Mouse (Mus musculus): ENCODE data around the gene Kcnq2. TPM values are rescaled to one million over a fixed set of nuclear protein-coding genes. Genes with fewer than 3 reads are reported as not detected.

Kcnq2 gene
- polyA plus RNA-seq, 1 experiment from 2014 or later: 1.8 TPM

DNA sequence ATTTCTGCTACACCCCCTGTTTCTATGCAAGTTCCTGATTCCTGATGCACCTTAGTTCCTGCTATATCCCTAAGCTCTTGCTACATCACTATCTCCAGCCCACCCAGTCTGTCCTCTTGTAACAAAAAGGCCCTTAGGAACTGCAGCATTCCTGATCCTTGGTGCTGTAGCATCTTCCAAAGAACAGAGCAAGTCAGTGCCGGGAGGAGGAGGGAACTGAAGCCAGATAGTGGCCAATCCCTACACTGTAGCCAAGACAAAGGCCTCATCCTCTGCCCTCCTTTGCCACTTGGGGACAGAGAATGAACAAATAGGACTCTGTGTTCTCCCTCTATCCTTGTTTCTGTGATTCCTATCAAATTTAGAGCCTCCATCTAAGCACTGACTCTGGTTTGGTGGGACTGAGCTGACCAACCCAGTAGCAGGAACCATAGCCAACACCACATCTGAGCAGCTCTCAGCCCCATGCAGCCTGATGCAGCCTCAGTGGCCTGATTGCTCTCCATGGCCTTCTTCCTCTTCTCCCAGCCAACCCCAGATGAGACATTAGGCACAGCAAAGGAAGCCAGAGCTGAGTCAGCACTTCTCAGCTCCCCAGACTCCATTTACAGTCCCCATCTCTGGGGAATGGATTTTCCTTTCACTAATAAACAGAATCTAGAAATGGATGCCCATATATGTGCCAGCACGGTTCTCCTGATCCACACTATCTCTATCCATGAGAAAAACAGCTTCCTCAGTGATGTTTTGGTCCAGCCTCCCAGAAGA, 8.6 kb upstream of the Kcnq2 start:
- no peaks in the 10 kb centered on the region for H3K9me3 ChIP-seq
- H3K4me3 ChIP-seq: no peak overlapping the region
- H3K27me3 ChIP-seq (replicated peaks; ENCODE audit: low read depth, poor library complexity, severe bottlenecking): peaks cover 59% of the 10 kb centered on the region
- H3K36me3 ChIP-seq (replicated peaks): no peaks in the 10 kb centered on the region
- no peak overlapping the region for H3K27ac ChIP-seq (replicated peaks)
- H3K4me1 ChIP-seq: peaks cover 14% of the 10 kb centered on the region
- 68% methylated on average over 2 of the region's 2 CpGs for WGBS
- DNase-seq (ENCODE audit: low spot score): no peak

DNA sequence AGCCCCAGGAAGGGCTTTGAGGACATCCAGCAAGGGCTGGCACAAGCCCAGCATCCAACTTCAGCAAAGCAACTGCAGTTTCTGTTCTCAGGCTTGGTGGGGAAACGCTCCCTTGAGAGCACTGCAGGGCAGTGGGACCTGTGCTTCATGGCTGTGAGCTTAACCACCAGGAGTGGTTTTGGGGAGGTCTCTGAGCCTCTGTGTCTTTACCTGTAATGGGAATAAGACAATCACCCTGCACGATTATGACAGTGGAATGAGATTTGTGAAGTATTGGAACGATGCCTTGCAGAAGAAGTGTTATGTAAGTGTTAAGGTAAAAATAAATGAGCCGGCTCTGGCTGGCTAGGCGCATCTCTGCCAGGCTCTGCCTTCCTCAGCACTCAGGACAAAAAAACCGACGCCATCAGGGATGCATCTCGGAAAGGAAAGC, 7.6 kb upstream of the Kcnq2 start:
- Histone ChIP-seq H3K27ac (replicated peaks) (no peak overlapping the region), H3K36me3 (replicated peaks) (no peaks in the 10 kb centered on the region), H3K4me3 (no peak overlapping the region), H3K4me1 (peaks cover 5% of the 10 kb centered on the region), H3K27me3 (replicated peaks; ENCODE audit: low read depth, poor library complexity, severe bottlenecking) (peaks cover 56% of the 10 kb centered on the region), H3K9me3 (no peaks in the 10 kb centered on the region)
- WGBS: 72% methylated on average over 8 of the region's 8 CpGs
- DNase-seq (ENCODE audit: low spot score): no peak

DNA sequence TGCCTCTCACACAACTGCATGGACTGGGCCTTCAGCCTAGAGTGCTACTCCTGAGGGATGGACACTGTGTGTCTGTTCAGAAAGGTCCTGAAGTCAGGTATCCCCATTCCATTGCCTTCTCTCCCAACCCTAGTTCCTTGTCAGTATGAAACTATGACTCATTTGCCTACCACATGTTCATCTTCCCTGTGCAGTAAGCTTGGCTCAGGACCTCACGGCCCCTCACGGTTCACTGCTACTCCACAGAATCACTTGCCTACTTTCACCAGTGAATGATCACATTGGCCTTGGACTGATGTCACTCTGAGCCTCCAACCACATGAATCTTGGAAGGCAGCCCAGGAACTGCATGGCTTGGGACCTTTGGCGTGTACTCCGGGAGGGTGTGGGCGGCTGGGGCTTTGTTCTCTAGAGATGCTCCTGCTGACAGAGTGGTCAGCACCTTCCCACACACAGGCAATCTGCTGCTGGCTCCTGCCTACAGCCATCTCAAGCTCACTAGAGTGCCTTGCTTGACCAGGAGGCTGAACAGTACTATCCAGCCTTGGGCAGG, 4.6 kb upstream of the Kcnq2 start:
- H3K27ac ChIP-seq (replicated peaks): no peak overlapping the region
- no peaks in the 10 kb centered on the region for H3K9me3 ChIP-seq
- H3K4me1 ChIP-seq: peaks cover 6% of the 10 kb centered on the region
- no peak overlapping the region for H3K4me3 ChIP-seq
- no peak for DNase-seq (ENCODE audit: low spot score)
- H3K27me3 ChIP-seq (replicated peaks; ENCODE audit: low read depth, poor library complexity, severe bottlenecking): peaks cover 55% of the 10 kb centered on the region
- no peaks in the 10 kb centered on the region for H3K36me3 ChIP-seq (replicated peaks)
- WGBS: 91% methylated on average over 5 of the region's 5 CpGs

DNA sequence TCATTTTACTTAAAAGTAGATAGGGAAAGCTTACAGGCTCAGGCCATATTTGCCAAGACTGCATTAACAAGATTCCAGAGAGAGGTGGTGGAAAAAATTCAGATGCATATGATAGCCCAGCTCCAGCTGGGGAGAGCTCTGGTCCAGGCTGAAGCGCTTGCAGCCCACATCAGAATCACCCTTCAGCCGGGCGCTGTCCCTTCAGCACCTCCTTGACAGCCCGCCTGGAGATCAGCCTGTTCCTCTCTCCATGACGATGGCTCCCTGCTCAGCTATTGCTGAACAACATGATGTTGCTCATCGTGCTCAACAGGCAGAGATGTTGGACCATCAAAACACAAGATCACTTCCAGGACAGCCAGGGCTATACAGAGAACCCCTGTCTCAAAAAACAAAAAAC, 1.8 kb upstream of the Kcnq2 start:
- Histone ChIP-seq H3K4me3 (no peak overlapping the region), H3K36me3 (replicated peaks) (no peaks in the 10 kb centered on the region), H3K4me1 (peaks cover 15% of the 10 kb centered on the region), H3K27me3 (replicated peaks; ENCODE audit: low read depth, poor library complexity, severe bottlenecking) (peaks cover 70% of the 10 kb centered on the region), H3K27ac (replicated peaks) (no peak overlapping the region), H3K9me3 (no peaks in the 10 kb centered on the region)
- 4% methylated on average over 6 of the region's 6 CpGs for WGBS
- DNase-seq (ENCODE audit: low spot score): peak; percentile 84

DNA sequence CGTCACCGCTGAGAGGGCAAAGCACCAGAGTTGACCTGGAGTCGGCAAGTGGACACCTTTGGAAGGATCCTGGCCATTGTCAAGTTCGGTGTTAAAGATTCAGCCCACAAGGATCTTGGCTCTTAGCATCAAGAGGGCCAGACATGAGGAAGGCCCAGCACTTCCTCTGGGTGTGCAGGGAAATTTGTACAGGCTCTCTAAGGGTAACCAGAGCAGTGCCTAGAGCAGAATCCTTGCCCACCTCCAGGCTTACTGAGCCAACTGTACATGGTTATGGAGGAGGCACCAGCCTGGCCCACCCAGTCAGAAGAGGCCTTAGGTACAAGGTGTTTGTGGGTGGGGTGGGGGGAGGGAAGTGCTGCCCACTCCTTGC, 332 bp upstream of the Kcnq2 start:
- Histone ChIP-seq H3K4me1 (peaks cover 15% of the 10 kb centered on the region), H3K9me3 (no peaks in the 10 kb centered on the region), H3K27me3 (replicated peaks; ENCODE audit: low read depth, poor library complexity, severe bottlenecking) (peaks cover 77% of the 10 kb centered on the region), H3K36me3 (replicated peaks) (no peaks in the 10 kb centered on the region), H3K27ac (replicated peaks) (no peak overlapping the region), H3K4me3 (peak overlapping the region; percentile 70)
- no peak for DNase-seq (ENCODE audit: low spot score)
- 13% methylated on average over 4 of the region's 4 CpGs for WGBS

DNA sequence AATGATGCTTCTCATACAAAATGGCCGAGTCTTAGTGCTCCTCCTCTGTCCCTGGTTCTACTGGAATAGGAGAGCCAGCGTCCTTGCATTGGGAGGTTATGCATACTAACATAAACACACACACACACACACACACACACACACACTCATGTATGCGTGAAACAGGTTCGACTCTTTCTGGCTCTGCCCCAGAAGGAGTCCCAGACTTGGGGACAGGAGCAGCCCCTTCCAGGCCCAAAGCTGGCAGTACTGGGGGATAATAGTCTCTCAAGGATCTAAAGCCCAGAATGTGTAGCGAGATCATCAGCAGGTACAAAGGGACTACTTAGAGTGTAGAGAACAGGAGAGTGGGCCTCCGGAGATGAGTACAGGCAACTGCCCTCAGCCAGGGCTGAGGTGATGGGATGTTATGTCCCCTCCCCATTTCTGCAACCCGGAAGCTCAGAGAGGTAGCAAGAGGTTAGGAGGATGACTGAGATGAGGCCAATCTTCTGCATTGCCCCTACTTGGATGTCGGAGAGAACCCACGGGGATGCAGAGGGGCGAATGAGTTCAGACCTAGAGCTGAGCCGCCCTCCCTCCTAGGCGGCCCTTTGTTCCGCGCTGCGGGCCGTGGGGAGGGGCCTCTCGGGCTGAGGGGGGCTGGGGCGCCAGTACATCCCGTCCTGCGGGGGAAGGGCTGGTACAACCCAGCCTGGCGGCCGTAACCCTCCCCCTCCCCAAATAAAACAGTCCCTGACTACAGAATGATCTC, 1.1 kb downstream of the Kcnq2 start:
- peaks cover 15% of the 10 kb centered on the region for H3K4me1 ChIP-seq
- DNase-seq (ENCODE audit: low spot score): peak; percentile 25
- H3K36me3 ChIP-seq (replicated peaks): no peaks in the 10 kb centered on the region
- WGBS: 8% methylated on average over 22 of the region's 22 CpGs
- peaks cover 71% of the 10 kb centered on the region for H3K27me3 ChIP-seq (replicated peaks; ENCODE audit: low read depth, poor library complexity, severe bottlenecking)
- peak overlapping the region; percentile 70 for H3K4me3 ChIP-seq
- peak overlapping the region; percentile 49; the same call in 1 of the 2 replicates for H3K27ac ChIP-seq (replicated peaks)
- no peaks in the 10 kb centered on the region for H3K9me3 ChIP-seq

DNA sequence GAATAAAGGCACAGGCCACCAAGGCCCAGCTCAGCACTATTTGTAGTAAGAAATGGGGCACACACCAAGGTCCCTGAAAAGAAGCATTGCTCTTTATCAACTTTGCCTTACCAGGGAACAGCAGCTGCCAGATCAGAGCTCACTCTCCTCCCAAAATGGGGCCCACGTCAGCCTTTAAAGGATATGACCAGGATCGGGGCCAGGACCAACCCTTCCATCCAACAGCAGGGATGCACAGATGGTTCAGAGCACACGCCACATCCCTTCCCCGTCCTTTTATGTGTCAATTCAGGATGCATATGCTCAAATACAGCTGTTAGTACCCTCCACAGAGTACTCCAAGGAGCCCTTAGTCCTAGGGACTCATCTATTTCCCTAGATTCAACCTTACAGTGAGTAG, 4.9 kb downstream of the Kcnq2 start:
- Histone ChIP-seq H3K27ac (replicated peaks) (no peak overlapping the region), H3K4me1 (peaks cover 14% of the 10 kb centered on the region), H3K27me3 (replicated peaks; ENCODE audit: low read depth, poor library complexity, severe bottlenecking) (peaks cover 41% of the 10 kb centered on the region), H3K36me3 (replicated peaks) (no peaks in the 10 kb centered on the region), H3K4me3 (no peak overlapping the region), H3K9me3 (no peaks in the 10 kb centered on the region)
- no peak for DNase-seq (ENCODE audit: low spot score)
- 84% methylated on average over 4 of the region's 4 CpGs for WGBS

DNA sequence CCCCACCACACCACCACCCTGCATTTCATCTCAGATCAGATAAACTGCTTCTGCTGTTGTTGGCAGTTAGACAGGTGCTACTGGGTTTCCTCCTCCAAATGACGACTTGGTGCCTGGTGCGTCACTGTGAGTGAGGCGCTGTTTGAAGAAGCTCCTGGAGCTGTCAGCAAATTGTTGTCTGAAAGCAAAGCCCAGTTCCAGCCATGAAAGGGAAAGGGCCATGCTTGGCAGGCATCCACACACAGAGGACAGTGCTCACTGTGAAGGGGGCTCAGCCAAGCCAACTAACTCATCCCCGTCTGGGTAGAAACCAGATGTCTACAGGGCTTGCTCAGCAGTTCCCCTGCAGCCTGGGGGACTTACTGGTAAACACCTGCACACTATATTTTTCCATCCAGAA, 6.1 kb downstream of the Kcnq2 start:
- no peak overlapping the region for H3K27ac ChIP-seq (replicated peaks)
- no peaks in the 10 kb centered on the region for H3K9me3 ChIP-seq
- no peak overlapping the region for H3K4me3 ChIP-seq
- peaks cover 2% of the 10 kb centered on the region for H3K4me1 ChIP-seq
- DNase-seq (ENCODE audit: low spot score): no peak
- no peaks in the 10 kb centered on the region for H3K36me3 ChIP-seq (replicated peaks)
- peaks cover 28% of the 10 kb centered on the region for H3K27me3 ChIP-seq (replicated peaks; ENCODE audit: low read depth, poor library complexity, severe bottlenecking)
- 83% methylated on average over 4 of the region's 4 CpGs for WGBS

DNA sequence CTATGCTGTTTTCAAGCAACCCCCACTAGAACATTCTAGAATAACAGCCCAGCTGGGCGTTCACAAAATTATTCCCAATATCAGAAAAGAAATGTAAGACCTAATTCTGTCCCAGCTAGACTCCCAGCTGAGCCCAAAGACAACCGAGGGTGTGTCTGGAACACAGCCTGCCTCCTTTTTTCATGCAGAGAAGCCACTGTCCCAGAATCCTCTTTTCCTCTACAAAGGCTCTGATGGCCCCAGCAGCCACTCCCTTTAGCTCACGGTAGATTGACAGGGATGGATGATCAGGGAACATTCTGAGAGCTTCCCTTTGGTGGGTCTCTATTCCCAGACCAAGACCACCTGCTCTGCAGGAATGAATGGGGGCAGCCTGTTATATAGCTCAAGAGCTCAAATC, 7.3 kb downstream of the Kcnq2 start:
- Histone ChIP-seq H3K27ac (replicated peaks) (no peak overlapping the region), H3K4me3 (no peak overlapping the region), H3K9me3 (no peaks in the 10 kb centered on the region), H3K36me3 (replicated peaks) (no peaks in the 10 kb centered on the region), H3K4me1 (no peaks in the 10 kb centered on the region), H3K27me3 (replicated peaks; ENCODE audit: low read depth, poor library complexity, severe bottlenecking) (peaks cover 16% of the 10 kb centered on the region)
- 51% methylated on average over 3 of the region's 3 CpGs for WGBS
- no peak for DNase-seq (ENCODE audit: low spot score)

DNA sequence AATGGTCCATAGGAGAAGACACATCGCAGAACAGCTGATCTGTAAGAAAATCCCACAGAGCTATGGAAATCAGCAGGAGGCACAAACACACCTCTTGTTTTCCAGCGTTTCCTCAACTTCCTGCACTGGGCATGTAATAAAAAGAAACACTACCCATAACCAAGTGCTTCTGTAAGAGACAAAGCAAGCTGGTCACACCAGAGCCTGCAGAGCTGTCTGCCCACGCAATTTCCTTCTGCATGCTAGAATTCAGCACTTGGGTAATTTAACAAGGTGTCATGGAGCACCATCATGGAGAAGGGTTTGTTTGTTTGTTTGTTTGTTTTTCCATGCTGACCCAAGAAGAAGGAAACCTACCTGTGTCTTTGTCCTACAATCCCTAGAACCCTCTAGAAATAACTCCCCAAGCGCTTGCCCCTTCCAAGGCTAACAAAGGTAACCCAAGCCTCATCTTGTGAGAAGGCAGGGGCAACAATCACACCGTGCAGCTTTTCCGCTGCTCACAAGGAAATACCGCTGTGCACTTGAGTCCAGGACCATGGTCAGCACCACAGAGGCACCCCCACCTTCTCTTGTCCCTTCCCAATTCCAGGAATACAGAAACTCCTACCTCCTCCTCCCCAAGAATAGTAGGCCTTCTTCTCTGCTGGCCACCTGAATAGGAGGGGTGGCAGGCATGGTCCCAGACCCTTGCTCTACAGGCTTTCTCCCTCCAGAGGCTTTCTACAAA, 9.2 kb downstream of the Kcnq2 start:
- H3K4me3 ChIP-seq: no peak overlapping the region
- DNase-seq (ENCODE audit: low spot score): peak; percentile 49
- peaks cover 1% of the 10 kb centered on the region; the same call in 1 of the 2 replicates for H3K4me1 ChIP-seq
- no peak overlapping the region for H3K27ac ChIP-seq (replicated peaks)
- H3K27me3 ChIP-seq (replicated peaks; ENCODE audit: low read depth, poor library complexity, severe bottlenecking): no peaks in the 10 kb centered on the region
- WGBS: 47% methylated on average over 7 of the region's 7 CpGs
- no peaks in the 10 kb centered on the region for H3K9me3 ChIP-seq
- H3K36me3 ChIP-seq (replicated peaks): no peaks in the 10 kb centered on the region

DNA sequence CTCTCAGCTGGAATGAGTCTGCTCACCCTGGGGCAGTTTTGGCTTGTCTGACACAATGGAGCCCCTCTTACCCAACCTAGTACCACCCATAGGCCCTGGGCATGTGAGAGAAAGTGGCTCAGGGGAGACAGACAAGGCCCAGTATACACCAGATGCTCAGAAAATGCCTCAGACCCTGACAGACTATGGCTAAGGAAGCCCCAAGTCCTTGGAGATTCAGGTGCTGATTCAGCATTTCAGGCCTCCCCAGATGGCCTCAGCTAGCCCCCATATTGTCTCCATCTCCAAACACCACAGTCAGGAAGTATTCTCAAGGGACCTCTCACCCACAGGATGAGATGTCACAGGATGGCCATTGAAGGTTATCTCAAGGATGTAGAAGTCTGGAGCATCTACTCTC, 12.5 kb downstream of the Kcnq2 start:
- Histone ChIP-seq H3K27me3 (replicated peaks; ENCODE audit: low read depth, poor library complexity, severe bottlenecking) (no peaks in the 10 kb centered on the region), H3K4me3 (no peak overlapping the region), H3K27ac (replicated peaks) (no peak overlapping the region), H3K9me3 (no peaks in the 10 kb centered on the region), H3K4me1 (peaks cover 13% of the 10 kb centered on the region), H3K36me3 (replicated peaks) (no peaks in the 10 kb centered on the region)
- DNase-seq (ENCODE audit: low spot score): no peak

DNA sequence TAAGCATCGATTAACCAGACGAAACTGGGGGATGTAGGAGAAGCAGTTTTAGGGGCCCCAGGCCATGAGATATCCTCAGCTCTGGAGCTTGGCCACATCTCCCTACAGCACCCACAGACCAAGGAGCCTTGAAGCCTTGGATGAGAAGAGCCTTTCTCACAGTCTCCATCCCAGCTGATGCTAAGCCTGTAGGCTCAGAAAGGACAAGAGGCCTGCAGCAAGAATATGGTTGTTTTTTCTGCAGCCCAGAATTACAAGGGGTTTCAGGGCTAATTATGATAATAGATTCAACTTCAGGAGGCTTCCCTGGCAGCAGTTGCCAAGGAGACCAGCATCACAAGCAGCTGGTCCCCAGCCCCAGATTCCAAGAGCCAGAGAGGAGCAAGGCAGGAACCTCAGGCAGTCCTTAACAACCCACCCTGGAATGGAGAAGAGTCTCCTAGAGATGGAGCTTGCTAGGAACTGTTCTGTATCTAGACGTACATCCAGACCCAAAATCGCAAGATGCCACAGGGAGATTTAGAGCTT, 14.1 kb downstream of the Kcnq2 start:
- H3K27me3 ChIP-seq (replicated peaks; ENCODE audit: low read depth, poor library complexity, severe bottlenecking): no peaks in the 10 kb centered on the region
- DNase-seq (ENCODE audit: low spot score): no peak
- 83% methylated on average over 4 of the region's 4 CpGs for WGBS
- no peaks in the 10 kb centered on the region for H3K9me3 ChIP-seq
- H3K36me3 ChIP-seq (replicated peaks): no peaks in the 10 kb centered on the region
- peaks cover 13% of the 10 kb centered on the region for H3K4me1 ChIP-seq
- H3K27ac ChIP-seq (replicated peaks): 0 out of 2 replicates have a peak overlapping the region, but pooled peaks have one; percentile 10
- H3K4me3 ChIP-seq: no peak overlapping the region
